Mouse (Mus musculus) lung, embryonic 16.5 days (tissue): ENCODE data around the gene Krtap9-5. TPM values are rescaled to one million over a fixed set of nuclear protein-coding genes. Genes with fewer than 3 reads are reported as not detected.

Experiments
- ATAC-seq: fragments of 200-750 bp; cut with Nextera tagmentation; 2 replicates; pipeline ENCODE4 v1.8.0; 2017; ENCODE audit warnings: low read depth, mild to moderate bottlenecking, moderate library complexity
- H3K27ac ChIP-seq: fragments of 300-500 bp; sonication (generic); 2 replicates; pipeline ENCODE4 v1.5.1; 2014; ENCODE audit warnings: mild to moderate bottlenecking, control low read depth, low read length
- H3K27me3 ChIP-seq: fragments of 300-500 bp; sonication (generic); 2 replicates; pipeline ENCODE4 v1.6.1; 2014; ENCODE audit warnings: low read depth, low read length, mixed read lengths; ENCODE audit not compliant: control insufficient read depth, insufficient read depth
- H3K36me3 ChIP-seq: fragments of 300-500 bp; sonication (generic); 2 replicates; pipeline ENCODE4 v1.6.1; 2014; ENCODE audit warnings: low read length; ENCODE audit not compliant: control insufficient read depth, insufficient read depth
- H3K4me1 ChIP-seq: fragments of 300-500 bp; sonication (generic); replicated peaks from 2 replicates; pipeline ENCODE4 v1.6.1; 2014; ENCODE audit warnings: low read length, mixed read lengths; ENCODE audit not compliant: control insufficient read depth, insufficient read depth
- H3K4me2 ChIP-seq: fragments of 300-500 bp; sonication (generic); 2 replicates; pipeline ENCODE4 v1.6.1; 2014; ENCODE audit warnings: low read depth, low read length, control low read depth
- H3K4me3 ChIP-seq: fragments of 300-500 bp; sonication (generic); 2 replicates; pipeline ENCODE4 v1.5.1; 2014; ENCODE audit warnings: mild to moderate bottlenecking, low read length, control low read depth
- H3K9ac ChIP-seq: fragments of 300-500 bp; sonication (generic); 2 replicates; pipeline ENCODE4 v1.6.1; 2014; ENCODE audit warnings: low read length, control low read depth
- H3K9me3 ChIP-seq: fragments of 300-500 bp; sonication (generic); 2 replicates; pipeline ENCODE4 v1.6.1; 2016; ENCODE audit warnings: low read length; ENCODE audit not compliant: control insufficient read depth
- WGBS: fragments of 180-500 bp; shearing (Covaris S2); extraction: QIAGEN DNeasy Blood & Tissue Kit; methylation state at CpG from one replicate; pipeline ENCODE4 v1.1.7; 2014; 5-methylcytosine and 5-hydroxymethylcytosine counted together
- polyA plus RNA-seq: library from polyadenylated mRNA; unstranded; fragments of >200 nt; fragmentation: Nextera tagmentation; extraction: Ambion mirVana; gene quantifications from 2 replicates; pipeline ENCODE4 v1.2.1, GENCODE M21; 2015

Gene Krtap9-5
- not detected in 2 replicates for polyA plus RNA-seq

GRCm38 (mm10) chr11:99948175-99948574, at the start of gene Krtap9-5:
Gene Krtap9-5 (plus strand): TSS chr11:99948475.
- no peak for ATAC-seq
- 83% methylated on average over 2 of the region's 2 CpGs for WGBS

GRCm38 (mm10) chr11:99907620-99908019, 40.7 kb upstream of the Krtap9-5 start, which contains the start of gene Krtap31-1:
Gene Krtap31-1 (plus strand): TSS chr11:99907920.
- H3K36me3 ChIP-seq: no peaks in the 10 kb centered on the region
- no peak within 1 kb of the TSS for H3K9ac ChIP-seq
- no peak for ATAC-seq
- WGBS: 61% methylated on average over 2 of the region's 2 CpGs
- no peak within 1 kb of the TSS for H3K4me2 ChIP-seq
- H3K27ac ChIP-seq: no peak within 1 kb of the TSS
- H3K4me3 ChIP-seq: no peak within 1 kb of the TSS
- H3K27me3 ChIP-seq: no peaks in the 10 kb centered on the region
- H3K4me1 ChIP-seq: no peaks in the 10 kb centered on the region
- no peaks in the 10 kb centered on the region for H3K9me3 ChIP-seq

More at GRCm38 (mm10) chr11:99948175-99948574, at the start of gene Krtap9-5:
- no peak within 1 kb of the TSS for H3K27ac ChIP-seq
- H3K9ac ChIP-seq: no peak within 1 kb of the TSS
- H3K27me3 ChIP-seq: no peaks in the 10 kb centered on the region
- H3K9me3 ChIP-seq: no peaks in the 10 kb centered on the region
- H3K36me3 ChIP-seq: no peaks in the 10 kb centered on the region
- no peaks in the 10 kb centered on the region for H3K4me1 ChIP-seq
- H3K4me3 ChIP-seq: no peak within 1 kb of the TSS
- H3K4me2 ChIP-seq: no peak within 1 kb of the TSS

GRCm38 (mm10) chr11:99914451-99914850, 33.8 kb upstream of the Krtap9-5 start, which contains the start of gene Gm11565:
Gene Gm11565 (plus strand): TSS chr11:99914751.
- Histone ChIP-seq H3K4me1 (no peaks in the 10 kb centered on the region), H3K4me3 (no peak within 1 kb of the TSS), H3K4me2 (no peak within 1 kb of the TSS), H3K36me3 (no peaks in the 10 kb centered on the region), H3K9me3 (no peaks in the 10 kb centered on the region), H3K27me3 (no peaks in the 10 kb centered on the region), H3K9ac (no peak within 1 kb of the TSS), H3K27ac (no peak within 1 kb of the TSS)
- no peak for ATAC-seq
- WGBS: 81% methylated on average over 3 of the region's 3 CpGs

- H3K9ac ChIP-seq: no peak within 1 kb of the TSS
- ATAC-seq: no peak
- 71% methylated on average over 1 of the region's 1 CpGs for WGBS
- H3K4me1 ChIP-seq: no peaks in the 10 kb centered on the region
- no peak within 1 kb of the TSS for H3K4me3 ChIP-seq
- H3K36me3 ChIP-seq: no peaks in the 10 kb centered on the region
- no peaks in the 10 kb centered on the region for H3K27me3 ChIP-seq
- no peak within 1 kb of the TSS for H3K27ac ChIP-seq
- no peak within 1 kb of the TSS for H3K4me2 ChIP-seq
- no peaks in the 10 kb centered on the region for H3K9me3 ChIP-seq
Measured at GRCm38 (mm10) chr11:99935991-99936390, 12.3 kb upstream of the Krtap9-5 start, which contains the start of gene Krtap31-2. Gene Krtap31-2 (plus strand): TSS chr11:99936291.

GRCm38 (mm10) chr11:99937751-99938264, 10.5 kb upstream of the Krtap9-5 start:
- ATAC-seq: no peak
- 71% methylated on average over 9 of the region's 9 CpGs for WGBS
- no peak overlapping the region for H3K9ac ChIP-seq

GRCm38 (mm10) chr11:99964213-99964612, 15.9 kb downstream of the Krtap9-5 start:
- 54% methylated on average over 6 of the region's 6 CpGs for WGBS
- ATAC-seq: no peak
- Histone ChIP-seq H3K9me3 (no peaks in the 10 kb centered on the region), H3K4me1 (no peaks in the 10 kb centered on the region), H3K27me3 (no peaks in the 10 kb centered on the region), H3K4me3 (no peak overlapping the region), H3K27ac (no peak overlapping the region), H3K9ac (no peak overlapping the region), H3K4me2 (no peak overlapping the region), H3K36me3 (no peaks in the 10 kb centered on the region)

More at GRCm38 (mm10) chr11:99937751-99938264, 10.5 kb upstream of the Krtap9-5 start:
- Histone ChIP-seq H3K9me3 (no peaks in the 10 kb centered on the region), H3K36me3 (no peaks in the 10 kb centered on the region), H3K4me3 (no peak overlapping the region), H3K4me2 (no peak overlapping the region), H3K27ac (no peak overlapping the region), H3K4me1 (no peaks in the 10 kb centered on the region), H3K27me3 (no peaks in the 10 kb centered on the region)

- no peaks in the 10 kb centered on the region for H3K9me3 ChIP-seq
- H3K4me1 ChIP-seq: no peaks in the 10 kb centered on the region
- H3K36me3 ChIP-seq: no peaks in the 10 kb centered on the region
- 4% methylated on average over 2 of the region's 2 CpGs for WGBS
- H3K27me3 ChIP-seq: no peaks in the 10 kb centered on the region
- no peak overlapping the region for H3K9ac ChIP-seq
- no peak for ATAC-seq
- no peak overlapping the region for H3K27ac ChIP-seq
- H3K4me3 ChIP-seq: no peak overlapping the region
- H3K4me2 ChIP-seq: no peak overlapping the region
Measured at GRCm38 (mm10) chr11:99965961-99966360, 17.7 kb downstream of the Krtap9-5 start.

- no peaks in the 10 kb centered on the region for H3K27me3 ChIP-seq
- 75% methylated on average over 5 of the region's 5 CpGs for WGBS
- H3K36me3 ChIP-seq: no peaks in the 10 kb centered on the region
- H3K4me3 ChIP-seq: no peak within 1 kb of the TSS
- H3K9me3 ChIP-seq: no peaks in the 10 kb centered on the region
- no peak within 1 kb of the TSS for H3K27ac ChIP-seq
- H3K9ac ChIP-seq: no peak within 1 kb of the TSS
- no peak within 1 kb of the TSS for H3K4me2 ChIP-seq
- no peaks in the 10 kb centered on the region for H3K4me1 ChIP-seq
- no peak for ATAC-seq
Measured at GRCm38 (mm10) chr11:99978953-99979352, 30.7 kb downstream of the Krtap9-5 start, which contains the start of gene Krtap29-1. Gene Krtap29-1 (minus strand): TSS chr11:99979053.

- no peak overlapping the region for H3K4me2 ChIP-seq
- H3K4me1 ChIP-seq: no peaks in the 10 kb centered on the region
- no peaks in the 10 kb centered on the region for H3K36me3 ChIP-seq
- H3K27me3 ChIP-seq: no peaks in the 10 kb centered on the region; the same call in 1 of the 2 replicates
- H3K4me3 ChIP-seq: no peak overlapping the region
- H3K9me3 ChIP-seq: no peaks in the 10 kb centered on the region
- H3K27ac ChIP-seq: no peak overlapping the region
- no peak overlapping the region for H3K9ac ChIP-seq
- 80% methylated on average over 9 of the region's 9 CpGs for WGBS
- ATAC-seq: no peak
Measured at GRCm38 (mm10) chr11:99982731-99983130, 34.5 kb downstream of the Krtap9-5 start.
